Mouse (Mus musculus) yolk sac, embryonic 10.5 days (tissue): Measurements from ENCODE around the gene Clstn2.

Experiments used
- DNase-seq: peaks from one replicate; pipeline ENCODE4 v3.0.0-alpha.2; 2017; ENCODE audit warnings: low spot score

Gene Clstn2

DNA sequence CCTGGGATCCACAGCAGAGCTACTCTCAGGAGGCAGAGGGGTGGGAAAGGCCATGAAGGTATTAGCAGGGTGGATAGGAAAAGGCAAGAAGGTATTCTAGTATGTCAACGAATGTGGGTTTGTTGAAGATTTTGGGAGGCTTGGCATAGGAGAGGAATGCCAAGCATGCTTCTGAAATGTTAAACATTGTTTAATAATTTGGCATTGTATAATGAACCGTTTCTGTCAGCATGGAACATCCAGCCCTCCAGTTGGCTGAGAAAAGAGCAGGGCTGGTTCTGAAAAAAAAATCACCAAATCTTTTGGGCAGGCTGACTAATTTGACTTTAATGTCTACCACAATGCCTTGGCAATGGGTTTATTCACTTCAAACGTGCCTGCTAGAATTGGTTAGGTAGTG, 355.9 kb downstream of the Clstn2 start:
- DNase-seq: no peak

DNA sequence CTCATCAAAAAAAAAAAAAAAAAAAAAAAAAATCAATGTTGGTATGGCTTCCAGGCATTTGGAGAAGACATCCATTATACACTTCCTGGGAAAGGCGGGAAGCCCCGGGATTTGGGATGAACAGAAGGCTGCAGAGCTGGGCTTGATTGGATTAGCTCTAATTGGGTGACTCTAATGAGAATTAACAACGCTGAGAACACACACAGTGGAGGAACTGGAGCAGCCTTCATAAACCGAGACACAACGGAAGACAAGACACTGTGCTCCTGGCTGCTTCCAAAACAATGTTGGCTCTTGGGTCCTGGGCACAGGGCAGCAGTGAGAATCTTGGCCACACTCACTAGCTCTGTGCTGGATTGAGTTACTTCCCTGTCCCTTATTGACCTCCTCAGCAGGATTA, 360.3 kb downstream of the Clstn2 start:
- DNase-seq: no peak

DNA sequence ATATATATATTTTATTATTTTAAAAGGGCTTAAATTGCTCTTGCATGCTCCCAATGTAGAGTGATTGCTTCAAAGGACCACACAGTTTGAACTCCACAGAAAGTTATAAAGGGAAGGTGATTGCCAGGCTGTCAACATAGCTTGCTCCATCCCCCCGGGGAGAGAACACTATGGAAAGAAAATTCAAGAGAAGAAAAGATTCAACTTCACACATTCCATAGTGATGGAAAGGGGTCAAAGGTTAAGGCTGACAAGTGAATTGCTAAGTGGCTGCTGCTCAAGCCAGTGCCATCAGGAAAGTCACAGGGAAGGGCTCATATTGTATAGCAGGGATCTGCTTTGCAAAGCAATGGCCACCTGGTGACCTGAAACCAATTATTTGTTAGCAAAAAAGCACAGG, 360.8 kb downstream of the Clstn2 start:
- DNase-seq: no peak

DNA sequence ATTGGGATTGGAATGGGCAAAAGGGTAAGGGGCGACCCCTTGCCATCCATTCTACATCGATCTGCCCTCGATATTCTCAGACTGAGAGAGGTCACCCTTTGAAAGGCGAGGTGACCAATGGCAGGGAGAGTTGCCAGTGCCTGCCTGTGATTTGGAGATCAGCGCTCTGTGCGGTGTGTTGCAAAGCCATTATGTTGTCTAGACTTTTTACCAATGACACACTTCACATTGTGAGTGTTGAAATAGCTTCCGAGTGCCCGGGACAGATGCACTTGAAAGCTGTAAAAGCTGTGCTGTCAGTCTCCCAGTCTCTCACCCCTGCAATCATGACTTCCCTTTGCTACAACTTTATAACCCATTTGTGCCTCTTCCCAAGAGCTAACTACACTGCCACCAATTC, 362.3 kb downstream of the Clstn2 start:
- DNase-seq: no peak

DNA sequence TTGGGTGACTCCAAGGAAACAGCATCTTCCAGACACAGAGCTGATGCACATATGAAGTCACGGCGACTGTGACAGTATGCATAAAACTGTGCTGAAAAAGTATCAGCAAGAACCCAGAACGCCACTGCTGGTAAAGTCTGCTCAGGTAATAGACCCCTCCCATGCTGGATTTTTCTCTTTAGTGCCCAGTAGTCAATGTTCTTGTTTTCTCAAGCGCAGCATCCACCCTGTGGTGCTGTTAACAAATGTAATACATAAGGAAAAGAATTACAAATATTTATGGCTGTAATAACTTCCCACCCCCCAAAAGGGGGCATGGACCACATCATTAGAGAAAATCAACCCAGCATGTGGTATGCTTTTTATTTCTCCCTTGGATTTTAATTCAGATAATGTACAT, 372.0 kb downstream of the Clstn2 start:
- DNase-seq: no peak

DNA sequence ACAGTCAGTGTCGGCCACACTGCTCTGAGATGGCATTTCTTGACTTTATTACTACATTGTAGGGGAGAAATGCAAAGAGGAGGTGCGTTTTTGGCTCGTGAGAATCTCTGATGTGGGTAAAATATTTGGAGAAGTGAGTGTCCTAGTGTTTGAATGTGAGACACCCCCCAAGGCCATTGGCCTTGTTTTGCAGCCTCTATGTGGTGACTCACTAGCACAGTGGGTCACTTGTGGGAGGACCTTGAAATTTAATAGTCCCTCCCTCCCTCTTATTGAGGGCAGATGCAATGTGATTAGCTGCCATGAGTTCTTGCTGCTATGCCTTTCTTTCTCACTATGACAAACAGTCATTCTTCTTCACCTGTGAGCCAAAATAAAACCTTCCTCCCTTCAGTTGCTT, 374.2 kb downstream of the Clstn2 start:
- DNase-seq: no peak

DNA sequence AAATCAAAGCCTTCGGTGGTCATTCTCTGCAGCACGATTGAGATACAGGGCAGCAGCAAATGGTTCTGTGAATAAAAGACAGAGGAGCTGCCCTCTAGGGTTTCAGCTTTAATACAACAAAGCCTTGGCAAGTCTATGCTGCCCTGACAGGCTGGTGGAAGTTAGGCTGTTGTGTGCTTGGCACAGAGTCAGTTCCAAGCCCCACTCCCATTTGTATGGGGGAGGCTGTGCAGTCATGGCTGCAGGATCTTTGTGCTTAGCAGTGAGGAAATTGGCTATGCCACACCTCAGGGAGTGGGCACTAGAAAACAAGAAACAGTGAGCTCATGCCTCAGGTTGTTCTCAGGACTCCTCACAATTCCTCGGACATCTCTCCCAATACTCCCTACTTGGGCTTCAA, 384.6 kb downstream of the Clstn2 start:
- no peak for DNase-seq

DNA sequence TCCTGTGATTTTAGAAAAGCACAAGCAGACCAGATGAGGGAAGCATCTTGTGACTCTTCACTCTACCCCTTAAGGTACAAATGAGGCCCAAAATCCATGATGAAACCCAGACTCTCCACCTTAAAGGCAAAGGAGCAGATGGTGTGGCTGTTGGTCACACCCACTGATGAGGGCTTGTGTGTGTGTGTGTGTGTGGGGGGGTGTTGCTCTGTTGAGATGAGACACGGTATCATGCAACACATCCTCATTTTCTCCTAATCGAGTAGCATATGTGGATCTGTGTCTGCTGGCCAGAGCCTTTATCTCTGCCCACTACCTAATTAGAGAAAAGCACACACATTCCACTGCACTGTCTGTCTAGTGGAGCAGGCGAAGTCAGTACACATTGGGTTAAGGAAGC, 387.2 kb downstream of the Clstn2 start:
- DNase-seq: no peak

DNA sequence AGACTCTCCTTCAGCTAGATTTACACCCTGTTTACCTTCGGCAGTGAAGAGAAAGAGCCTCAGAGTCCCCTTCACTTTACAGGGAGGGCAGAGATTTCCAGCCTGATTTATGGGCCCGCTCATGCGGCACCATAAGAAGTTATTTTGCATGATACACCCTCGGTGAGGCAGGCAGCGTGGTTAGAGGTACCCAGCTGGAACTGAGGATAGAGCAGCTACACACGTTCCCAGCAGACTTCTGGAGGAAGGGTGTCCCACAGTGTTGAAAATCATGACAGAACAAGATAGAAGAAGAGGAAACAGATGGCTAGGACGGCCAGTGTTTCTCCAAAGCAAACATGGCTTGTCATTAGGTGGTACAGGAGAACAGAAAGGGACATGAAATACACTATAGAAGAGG, 390.6 kb downstream of the Clstn2 start:
- no peak for DNase-seq

DNA sequence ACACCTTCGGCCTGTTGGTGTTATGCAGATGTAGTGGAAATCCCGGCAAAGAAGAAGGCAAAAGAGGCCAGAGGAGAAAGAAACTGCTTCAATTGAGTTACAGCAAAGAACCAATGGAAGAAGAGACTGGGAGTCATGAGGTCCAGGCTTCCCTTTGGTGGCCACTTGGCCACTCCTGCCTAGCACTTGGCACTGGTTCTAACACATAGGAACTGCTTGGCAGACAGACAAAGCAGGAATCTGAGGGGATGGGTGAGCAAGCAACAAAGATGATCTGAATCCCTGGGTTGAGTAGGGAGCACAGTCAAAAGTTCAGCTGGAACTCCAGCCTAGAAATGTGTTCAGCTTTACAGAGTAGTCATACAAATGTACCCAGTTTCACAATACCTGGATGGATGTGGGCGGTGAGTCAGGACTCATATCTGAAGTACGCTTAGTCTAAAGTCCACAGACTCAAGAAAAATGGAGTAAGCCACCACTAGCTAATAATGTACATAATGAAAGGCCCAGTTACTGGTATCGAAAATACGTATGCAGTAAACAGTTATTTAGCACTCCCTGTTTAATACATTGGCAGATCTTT, 392.9 kb downstream of the Clstn2 start:
- DNase-seq: no peak

DNA sequence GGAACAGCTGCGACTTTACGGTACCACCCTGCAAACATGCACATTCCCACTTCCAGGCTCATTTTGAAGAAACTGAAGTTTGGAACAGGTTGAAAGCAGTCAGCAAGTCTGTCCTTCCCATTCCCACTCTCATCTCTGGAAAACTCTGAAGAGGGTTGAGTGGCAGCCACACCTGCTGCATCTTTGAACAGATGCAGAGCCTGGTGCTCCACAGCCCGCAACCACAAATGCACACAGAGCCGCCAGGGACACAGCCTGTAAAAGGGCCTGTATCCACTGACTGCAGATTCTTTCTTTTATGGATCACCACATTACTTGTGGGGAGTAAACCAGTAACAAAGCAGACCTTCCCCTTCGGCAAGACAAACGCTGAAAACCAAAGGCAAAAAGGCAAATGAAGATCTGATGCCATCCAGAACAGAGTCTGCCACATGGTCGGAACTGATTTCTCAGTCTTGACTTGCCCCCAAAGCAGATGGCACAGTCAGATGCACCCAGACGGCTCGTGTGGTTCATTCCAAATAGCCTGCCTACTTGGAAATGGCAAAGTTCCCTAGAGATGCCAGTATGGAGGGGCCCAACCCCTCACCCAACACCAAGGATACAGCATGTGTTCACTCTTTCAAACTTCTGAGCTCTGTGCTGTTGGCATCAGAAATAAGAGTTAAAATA, 394.2 kb downstream of the Clstn2 start:
- no peak for DNase-seq

DNA sequence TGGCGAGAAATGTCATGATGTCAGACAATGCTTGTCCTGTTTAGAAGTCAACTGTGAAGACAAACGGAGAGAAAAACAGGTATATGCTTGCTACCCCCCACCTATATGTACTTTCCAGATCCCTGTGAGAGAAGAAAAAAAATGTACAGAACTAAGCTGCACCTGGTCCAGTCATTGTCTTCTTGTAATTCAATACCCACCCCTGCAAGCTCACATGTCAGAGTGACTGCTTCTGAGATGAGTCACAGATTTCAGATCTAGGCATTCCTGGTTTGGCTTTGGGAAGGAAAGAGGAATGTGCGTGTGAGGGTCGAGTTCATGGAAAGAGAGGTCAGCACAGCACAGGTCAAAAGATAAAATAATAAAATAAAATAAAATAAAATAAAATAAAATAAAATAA, 397.6 kb downstream of the Clstn2 start:
- DNase-seq: no peak

DNA sequence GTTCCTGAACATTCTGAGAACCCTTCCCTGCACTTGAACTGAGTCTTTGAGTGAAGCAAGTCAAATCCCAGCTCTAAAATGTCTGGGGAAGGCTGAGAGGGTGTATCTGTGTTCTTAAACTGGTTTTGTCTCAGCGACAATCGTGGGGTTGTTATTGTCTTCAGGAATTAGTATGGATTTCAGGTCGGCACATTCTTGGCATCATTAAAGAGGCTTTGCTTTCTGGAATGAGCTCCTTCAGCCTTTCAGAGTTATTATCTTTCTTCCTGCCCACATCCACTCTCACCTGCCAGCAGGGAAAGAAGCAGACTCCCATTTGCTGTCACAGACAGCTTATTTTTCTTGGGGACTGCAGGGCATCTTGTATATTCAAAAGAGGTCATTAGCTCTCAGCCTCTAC, 398.1 kb downstream of the Clstn2 start:
- no peak for DNase-seq

DNA sequence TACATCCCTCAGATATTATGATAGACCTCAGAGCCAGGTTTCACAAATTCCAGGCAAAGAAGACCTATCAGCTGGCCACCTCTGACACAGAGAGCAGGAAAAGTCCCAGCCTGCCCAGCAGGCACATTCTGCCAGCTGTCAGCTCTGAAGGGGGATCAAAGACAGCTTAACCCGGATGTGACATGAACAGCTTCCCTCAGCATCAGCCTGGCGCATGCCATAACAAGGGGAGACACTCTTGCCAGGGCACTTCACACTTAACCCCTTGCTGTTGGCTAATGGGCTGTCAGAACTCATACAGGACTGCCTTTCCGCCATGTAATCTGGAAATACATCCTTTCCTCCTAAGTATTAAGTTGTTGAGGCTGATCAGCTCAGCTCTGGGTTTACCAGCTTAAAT, 403.8 kb downstream of the Clstn2 start:
- no peak for DNase-seq

DNA sequence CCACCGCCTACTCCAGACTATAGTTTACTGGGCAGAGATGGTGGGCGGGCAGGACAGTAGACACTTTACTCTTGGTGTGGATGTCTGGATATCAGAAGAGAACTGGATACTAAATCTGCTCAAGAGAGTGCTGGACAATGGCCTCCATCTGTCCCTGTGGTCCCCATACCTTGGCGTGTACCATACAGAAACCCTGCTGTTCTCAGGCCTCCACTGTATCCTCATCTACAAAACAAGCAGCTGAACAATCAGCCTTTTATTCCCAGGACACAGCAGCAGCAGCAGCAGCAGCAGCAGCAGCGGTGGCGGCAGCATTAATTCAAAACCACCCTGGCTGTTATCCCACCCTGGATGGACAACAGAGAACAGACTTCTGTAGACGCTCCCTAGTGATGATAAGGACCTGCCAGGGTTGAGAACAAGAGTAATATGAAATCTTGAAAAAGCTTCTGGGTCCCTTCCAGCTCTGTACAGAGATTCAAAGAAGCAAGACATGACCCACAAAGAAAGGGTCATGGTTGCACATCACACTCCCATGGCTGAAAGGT, 404.5 kb downstream of the Clstn2 start:
- DNase-seq: no peak

DNA sequence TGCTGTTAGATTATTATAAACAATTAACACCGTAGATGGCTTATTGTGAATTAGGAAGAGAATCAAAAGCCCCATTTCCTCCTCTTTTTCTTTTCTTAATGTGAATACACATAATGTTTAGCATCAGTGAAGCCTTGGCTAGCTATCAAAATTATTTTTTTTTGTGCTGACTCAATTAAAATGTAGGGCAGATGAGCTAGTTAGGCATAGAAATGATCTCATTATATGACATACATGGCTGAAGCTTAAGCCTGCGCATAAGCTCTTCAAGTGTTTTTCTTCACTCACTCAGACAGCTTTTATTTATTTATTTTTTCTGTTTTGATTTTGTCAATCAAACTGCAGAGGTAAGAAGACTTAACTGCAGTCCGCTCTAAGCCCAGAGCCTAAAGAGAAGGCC, 405.1 kb downstream of the Clstn2 start:
- DNase-seq: no peak

DNA sequence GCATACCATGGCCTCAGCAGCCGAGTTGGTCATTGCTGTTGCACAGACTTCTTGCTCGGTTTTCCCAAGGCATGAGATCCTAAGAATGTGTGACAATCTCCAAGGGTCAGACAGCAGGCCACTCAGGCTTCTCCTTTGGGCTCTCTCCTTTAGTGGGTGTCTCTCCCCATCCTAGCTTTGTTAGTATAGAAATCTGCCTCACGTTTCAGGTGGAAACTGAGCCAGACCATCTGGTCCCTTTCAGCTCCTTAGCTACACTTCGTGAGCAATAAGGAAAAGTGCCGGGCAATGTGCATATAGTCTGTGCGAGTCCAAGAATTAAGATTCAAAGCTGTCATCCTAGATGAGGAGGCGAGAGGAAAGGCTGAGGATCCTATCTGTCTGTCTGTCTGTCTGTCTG, 422.4 kb downstream of the Clstn2 start:
- no peak for DNase-seq

DNA sequence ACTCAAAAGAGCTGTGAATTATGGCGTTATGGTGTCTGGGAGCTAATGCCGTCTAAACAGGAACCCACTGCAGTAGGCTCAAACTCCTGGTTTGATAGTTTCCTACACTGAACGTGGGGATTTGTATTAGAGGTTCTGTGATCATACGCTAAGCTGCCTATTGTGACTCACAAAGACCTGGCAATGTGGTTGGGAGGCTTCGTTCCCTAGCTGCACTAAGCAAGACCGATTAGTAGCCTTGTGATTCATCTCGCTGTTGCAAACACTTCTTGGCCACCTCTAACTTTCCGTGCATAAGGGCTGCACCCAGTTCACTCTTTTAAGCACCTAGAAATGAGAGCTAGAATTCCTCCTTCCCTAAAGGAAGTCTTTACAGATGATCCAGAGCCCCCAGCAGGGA, 429.3 kb downstream of the Clstn2 start:
- DNase-seq: no peak

DNA sequence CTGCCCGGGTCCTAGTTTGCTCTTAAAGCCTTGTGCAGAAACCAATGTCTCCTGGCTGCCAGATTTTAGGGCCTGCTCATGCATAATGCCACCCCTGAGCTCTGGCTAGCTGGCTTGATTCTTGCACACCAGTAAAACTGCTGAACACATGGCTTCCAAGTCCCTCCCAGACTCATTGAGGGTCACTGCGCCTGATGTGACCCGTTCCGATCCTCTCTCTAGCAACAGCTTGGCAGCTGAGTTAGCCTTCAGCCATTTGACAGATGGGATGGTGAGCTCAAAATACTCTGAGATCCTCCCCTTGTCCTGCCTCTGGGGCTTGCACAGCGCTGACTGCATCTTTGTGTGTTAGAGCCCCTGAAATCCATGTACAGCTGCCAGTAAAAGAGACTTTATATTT, 430.5 kb downstream of the Clstn2 start:
- no peak for DNase-seq

DNA sequence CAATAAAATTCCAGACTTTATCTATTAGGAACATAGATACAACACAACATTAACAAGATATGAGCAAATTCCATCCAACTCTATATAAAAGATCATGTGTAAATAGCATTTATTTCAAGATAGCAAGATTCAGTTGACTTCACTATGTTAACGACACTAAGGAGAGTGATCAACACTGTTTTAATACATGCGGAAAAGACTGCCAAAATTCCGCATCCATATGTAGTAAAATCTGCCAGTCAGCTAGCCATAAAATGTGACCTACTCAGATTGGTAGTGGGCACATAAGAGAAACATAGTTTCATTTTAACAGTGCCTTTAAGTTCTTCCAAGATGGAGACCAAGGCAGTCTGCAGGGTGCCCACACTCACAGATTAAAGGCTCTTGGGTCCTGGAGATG, 434.0 kb downstream of the Clstn2 start:
- DNase-seq: no peak

DNA sequence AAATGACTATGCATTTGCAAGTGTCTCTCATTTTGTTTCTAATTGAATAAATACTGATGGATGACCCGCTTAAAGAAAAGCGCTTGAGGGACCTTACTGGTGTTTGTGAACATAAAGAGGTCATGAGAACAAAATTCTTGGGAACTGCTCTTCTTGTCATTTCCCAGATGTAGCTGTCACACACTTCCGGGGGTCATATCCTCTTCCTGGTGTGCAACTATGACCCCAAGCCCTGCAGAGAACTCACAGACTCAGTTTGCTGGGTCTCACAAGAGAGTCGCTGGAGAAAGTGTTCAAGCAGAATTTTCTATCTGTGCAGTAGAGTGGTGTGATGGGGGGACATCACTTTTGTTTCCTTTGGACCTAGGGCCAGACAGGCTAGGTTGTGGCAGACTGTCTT, 442.3 kb downstream of the Clstn2 start:
- no peak for DNase-seq

DNA sequence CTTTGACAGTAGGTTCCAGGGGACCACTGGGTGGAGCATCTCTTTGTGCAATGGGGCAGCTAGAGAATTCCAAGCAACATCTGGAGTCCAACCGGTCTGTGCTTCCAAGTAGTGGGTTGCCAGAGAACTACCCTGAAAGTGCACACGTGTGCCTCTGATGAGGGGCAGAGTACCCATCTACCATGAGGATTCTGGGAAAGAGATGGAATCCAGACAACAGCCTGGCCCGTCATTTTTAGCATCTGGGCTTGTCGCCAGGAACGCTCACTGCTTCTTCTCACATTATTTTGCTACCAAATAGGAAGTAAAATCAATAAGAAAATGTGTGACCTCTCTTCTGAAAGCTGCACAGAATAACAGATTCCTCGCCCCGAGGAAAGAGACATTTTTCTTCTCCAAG, 462.1 kb downstream of the Clstn2 start:
- DNase-seq: no peak

DNA sequence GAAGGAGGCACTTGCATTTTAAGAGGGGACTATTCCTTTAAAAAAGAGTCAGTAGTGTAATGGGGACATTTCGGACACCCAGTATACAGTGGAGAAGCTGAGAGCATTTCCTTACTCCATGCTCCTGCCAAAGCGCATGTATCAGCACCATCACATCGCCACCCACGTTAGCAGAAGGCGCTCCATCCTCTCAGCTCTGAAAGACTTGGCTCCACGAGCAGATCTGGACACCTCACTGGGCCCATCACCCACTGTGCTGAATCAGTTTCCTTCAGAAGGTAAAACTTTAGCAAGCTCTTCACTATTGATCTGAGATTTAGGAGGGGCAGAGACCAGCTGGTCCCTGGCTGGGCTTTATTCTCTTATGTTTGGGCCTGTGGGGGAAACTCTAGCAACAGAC, 469.9 kb downstream of the Clstn2 start:
- DNase-seq: no peak

DNA sequence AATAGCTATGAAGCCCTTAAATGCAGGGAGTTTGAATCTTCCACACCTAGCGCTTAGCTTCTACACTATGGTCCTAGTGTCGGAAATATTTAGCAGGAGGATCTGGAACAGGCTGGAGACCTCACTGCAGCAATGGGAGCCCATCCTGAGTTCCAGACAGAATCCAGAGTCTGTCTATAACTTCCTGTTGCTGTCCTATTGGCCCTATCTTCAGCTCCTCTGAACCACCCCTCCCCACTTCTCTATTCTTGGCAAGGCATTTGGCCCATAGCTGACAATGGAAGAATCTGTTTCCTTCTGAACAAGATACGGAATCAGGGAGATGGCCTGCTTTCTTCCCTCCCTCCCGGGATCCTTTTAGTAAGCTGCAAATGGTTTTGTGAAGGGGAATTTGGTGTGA, 488.6 kb downstream of the Clstn2 start:
- no peak for DNase-seq
